Mouse (Mus musculus): ENCODE measurements at regions not wholly inside any gene's neighbourhood (a gene's known extent, or its start where the extent isn't known, plus 50 kb on each side); places are given as distances from the start of the nearest gene placed in this dataset.

- TF ChIP-seq CTCF (IDR thresholded peaks at IDR 0.05) = no peak
- no peak for TF ChIP-seq EP300 (IDR thresholded peaks at IDR 0.05; ENCODE audit: insufficient read depth, low read depth, low read length)
Measured at GRCm38 (mm10) chr4:153603056-153603840, 120.6 kb upstream of the Ajap1 start.
